Mouse (Mus musculus) myocyte (in vitro differentiated cells): ENCODE measurements around the gene Drd4. TPM values are rescaled to one million over a fixed set of nuclear protein-coding genes. Genes with fewer than 3 reads are reported as not detected.

ENCODE experiments used
- H3K27me3 ChIP-seq: one replicate; pipeline ENCODE4 v1.6.1; 2011; ENCODE audit not compliant: control insufficient read depth, insufficient read depth, insufficient read length
- H3K36me3 ChIP-seq: one replicate; pipeline ENCODE4 v1.6.1; 2011; ENCODE audit not compliant: control insufficient read depth, insufficient read depth
- H3K4me2 ChIP-seq: one replicate; pipeline ENCODE4 v1.6.1; 2011; ENCODE audit warnings: low read depth, control low read depth
- H3K4me3 ChIP-seq: one replicate; pipeline ENCODE4 v1.5.1; 2011; ENCODE audit warnings: mild to moderate bottlenecking, control low read depth, moderate library complexity
- H3K79me2 ChIP-seq: one replicate; pipeline ENCODE4 v1.6.1; 2011; ENCODE audit not compliant: control insufficient read depth, insufficient read depth
- H3ac ChIP-seq: one replicate; pipeline ENCODE4 v1.6.1; 2011; ENCODE audit not compliant: control insufficient read depth, insufficient read length
- CEBPB ChIP-seq: IDR thresholded peaks from 2 replicates; pipeline ENCODE4 v1.6.1; 2011; ENCODE audit warnings: mild to moderate bottlenecking, moderate library complexity; ENCODE audit not compliant: poor library complexity, insufficient read depth, severe bottlenecking
- E2F4 ChIP-seq: IDR thresholded peaks from one replicate; pipeline ENCODE4 v1.6.1; 2011; ENCODE audit warnings: mild to moderate bottlenecking, control low read depth, moderate library complexity; ENCODE audit not compliant: insufficient read depth
- MAX ChIP-seq: IDR thresholded peaks from one replicate; pipeline ENCODE4 v1.6.1; 2011; ENCODE audit warnings: low read depth, mild to moderate bottlenecking, control low read depth
- MYOD1 ChIP-seq, 3 experiments: IDR thresholded peaks; one replicate each; pipeline ENCODE4 v1.6.1; 2011; ENCODE audit warnings: control low read depth in 2 of 3, low read depth in 2 of 3, mild to moderate bottlenecking in 2 of 3, moderate library complexity in 1 of 3; ENCODE audit not compliant: insufficient read length in 2 of 3, control insufficient read depth in 1 of 3
- MYOG ChIP-seq, 3 experiments: IDR thresholded peaks; one replicate each; pipeline ENCODE4 v1.6.1; 2011; ENCODE audit warnings: control low read depth in 2 of 3, low read depth in 2 of 3, mild to moderate bottlenecking in 2 of 3; ENCODE audit not compliant: insufficient read length in 2 of 3, control insufficient read depth in 1 of 3, insufficient read depth in 1 of 3
- POLR2A ChIP-seq: IDR thresholded peaks from one replicate; pipeline ENCODE4 v1.6.1; 2011; ENCODE audit warnings: low read depth, mild to moderate bottlenecking, control low read depth, moderate library complexity; ENCODE audit not compliant: insufficient read length
- POLR2AphosphoS2 ChIP-seq: IDR thresholded peaks from one replicate; pipeline ENCODE4 v1.6.1; 2011; ENCODE audit warnings: low read depth, control low read depth; ENCODE audit not compliant: insufficient read length
- REST ChIP-seq: IDR thresholded peaks from one replicate; pipeline ENCODE4 v1.6.1; 2011; ENCODE audit warnings: mild to moderate bottlenecking, control low read depth, moderate library complexity; ENCODE audit not compliant: insufficient read depth, insufficient read length
- SRF ChIP-seq: IDR thresholded peaks from one replicate; pipeline ENCODE4 v1.6.1; 2011; ENCODE audit warnings: low read depth; ENCODE audit not compliant: control insufficient read depth, insufficient read length
- TCF12 ChIP-seq: IDR thresholded peaks from one replicate; pipeline ENCODE4 v1.6.1; 2011; ENCODE audit warnings: mild to moderate bottlenecking, control low read depth; ENCODE audit not compliant: poor library complexity, insufficient read depth, severe bottlenecking
- TCF3 ChIP-seq: IDR thresholded peaks from one replicate; pipeline ENCODE4 v1.6.1; 2011; ENCODE audit warnings: low read depth, control low read depth; ENCODE audit not compliant: insufficient read length
- USF1 ChIP-seq: IDR thresholded peaks from one replicate; pipeline ENCODE4 v1.6.1; 2011; ENCODE audit warnings: low read depth, mild to moderate bottlenecking, control low read depth, moderate library complexity
- polyA plus RNA-seq: library from polyadenylated mRNA; unstranded; fragments of >200 nt; fragmentation: generic; extraction: Trizol; gene quantifications from one replicate; pipeline ENCODE4 v1.2.1, GENCODE M21; 2012; ENCODE audit warnings: missing spikeins

Gene Drd4
- polyA plus RNA-seq, 1 experiment, result not detected

- peaks cover 23% of the 10 kb centered on the region for H3K27me3 ChIP-seq
- H3K4me3 ChIP-seq, result no peak overlapping the region
Measured at GRCm38 (mm10) chr7:141294479-141294878, 2.7 kb downstream of the Drd4 start.

GRCm38 (mm10) chr7:141297926-141298650 lies 6.3 kb downstream of the Drd4 start:
- Histone ChIP-seq H3K27me3 (peaks cover 16% of the 10 kb centered on the region), H3K36me3 (peaks cover 3% of the 10 kb centered on the region), H3K79me2 (no peaks in the 10 kb centered on the region), H3K4me2 (no peak overlapping the region), H3ac (no peak overlapping the region), H3K4me3 (no peak overlapping the region)
- no peak for TF ChIP-seq MYOG (IDR thresholded peaks at IDR 0.05; ENCODE audit: control insufficient read depth in 1 of 3, insufficient read depth in 1 of 3, insufficient read length in 2 of 3, low read depth in 2 of 3)
- TF ChIP-seq MYOD1 (IDR thresholded peaks at IDR 0.05; ENCODE audit: control insufficient read depth in 1 of 3, insufficient read length in 2 of 3, low read depth in 2 of 3), result no peak
- no peak for TF ChIP-seq TCF3
- no peak for TF ChIP-seq TCF12
- no peak for TF ChIP-seq MAX
- no peak for TF ChIP-seq CEBPB
- no peak for TF ChIP-seq REST
- no peak for TF ChIP-seq POLR2A
- TF ChIP-seq SRF, result no peak
- no peak for TF ChIP-seq USF1
- no peak for TF ChIP-seq E2F4
- TF ChIP-seq POLR2AphosphoS2, result no peak

More at GRCm38 (mm10) chr7:141294479-141294878, 2.7 kb downstream of the Drd4 start:
- Histone ChIP-seq H3K4me2 (no peak overlapping the region), H3K36me3 (no peaks in the 10 kb centered on the region), H3K79me2 (no peaks in the 10 kb centered on the region), H3ac (no peak overlapping the region)
- TF ChIP-seq POLR2AphosphoS2 (no peak), TCF12 (no peak), MAX (no peak), SRF (no peak), E2F4 (no peak), USF1 (no peak), MYOD1 (IDR thresholded peaks at IDR 0.05; ENCODE audit: control insufficient read depth in 1 of 3, insufficient read length in 2 of 3, low read depth in 2 of 3) (no peak), CEBPB (no peak), MYOG (IDR thresholded peaks at IDR 0.05; ENCODE audit: control insufficient read depth in 1 of 3, insufficient read depth in 1 of 3, insufficient read length in 2 of 3, low read depth in 2 of 3) (no peak), TCF3 (no peak)

- TF ChIP-seq TCF3, result no peak
- no peak for TF ChIP-seq REST
- TF ChIP-seq MYOD1 (IDR thresholded peaks at IDR 0.05; ENCODE audit: control insufficient read depth in 1 of 3, insufficient read length in 2 of 3, low read depth in 2 of 3), result no peak
- no peak for TF ChIP-seq MAX
- TF ChIP-seq MYOG (IDR thresholded peaks at IDR 0.05; ENCODE audit: control insufficient read depth in 1 of 3, insufficient read depth in 1 of 3, insufficient read length in 2 of 3, low read depth in 2 of 3), result no peak
- TF ChIP-seq TCF12, result no peak
- no peak for TF ChIP-seq POLR2A
- TF ChIP-seq USF1, result no peak
- no peak for TF ChIP-seq POLR2AphosphoS2
- TF ChIP-seq E2F4, result no peak
- no peak for TF ChIP-seq CEBPB
- no peak for TF ChIP-seq SRF
- H3K79me2 ChIP-seq, result no peaks in the 10 kb centered on the region
- no peak overlapping the region for H3K4me2 ChIP-seq
- no peak overlapping the region for H3ac ChIP-seq
- no peak overlapping the region for H3K4me3 ChIP-seq
- H3K36me3 ChIP-seq, result peaks cover 3% of the 10 kb centered on the region
- peaks cover 6% of the 10 kb centered on the region for H3K27me3 ChIP-seq
Measured at GRCm38 (mm10) chr7:141299175-141299574, 7.4 kb downstream of the Drd4 start.

- TF ChIP-seq MAX (no peak), POLR2AphosphoS2 (no peak), POLR2A (no peak), SRF (no peak), USF1 (no peak)
- Histone ChIP-seq H3K4me2 (no peak overlapping the region), H3K4me3 (no peak overlapping the region), H3K27me3 (no peaks in the 10 kb centered on the region), H3K79me2 (no peaks in the 10 kb centered on the region), H3K36me3 (peaks cover 3% of the 10 kb centered on the region), H3ac (no peak overlapping the region)
Measured at GRCm38 (mm10) chr7:141301386-141301785, 9.6 kb downstream of the Drd4 start.

- Histone ChIP-seq H3K79me2 (no peaks in the 10 kb centered on the region), H3ac (no peak overlapping the region), H3K36me3 (peaks cover 3% of the 10 kb centered on the region), H3K4me3 (no peak overlapping the region), H3K4me2 (no peak overlapping the region), H3K27me3 (no peaks in the 10 kb centered on the region)
- TF ChIP-seq POLR2AphosphoS2 (no peak), E2F4 (no peak)
Measured at GRCm38 (mm10) chr7:141302702-141303268, 11.0 kb downstream of the Drd4 start.
